Mouse (Mus musculus) megakaryocyte, embryonic 14.5 days (primary cell): Measurements from ENCODE around the gene Nos1ap.

Source experiments
- FLI1 ChIP-seq: IDR thresholded peaks from 2 replicates; pipeline ENCODE4 v1.6.1; 2012; ENCODE audit warnings: low read length, inconsistent platforms, mixed read lengths
- GATA1 ChIP-seq: IDR thresholded peaks from 3 replicates; pipeline ENCODE4 v1.6.1; 2012; ENCODE audit warnings: mixed read lengths, low read length, inconsistent platforms, borderline replicate concordance

DNA sequence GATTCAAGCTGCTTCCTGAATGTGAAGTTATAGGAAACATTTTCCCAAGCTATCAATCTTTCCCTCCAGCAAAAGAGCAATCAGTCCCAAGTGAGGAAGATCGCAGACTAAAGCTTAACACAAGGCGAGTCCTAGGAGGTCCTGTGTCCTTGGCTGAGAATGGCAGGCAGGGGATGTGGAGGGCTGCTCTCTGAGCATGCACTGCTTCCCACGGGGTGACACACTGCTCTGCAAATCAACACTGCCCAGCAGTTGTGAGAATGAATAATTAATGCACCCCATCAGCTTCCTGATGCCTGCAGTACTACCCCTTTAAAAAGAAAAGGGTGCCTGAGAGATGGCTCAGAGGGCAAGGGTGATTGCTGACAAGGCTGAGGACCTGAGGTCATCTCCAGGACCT is 136.2 kb downstream of the Nos1ap start:
- TF ChIP-seq GATA1 (no peak), FLI1 (no peak)
